Mouse (Mus musculus): ENCODE measurements around the gene Tas2r143. TPM values are rescaled to one million over a fixed set of nuclear protein-coding genes. Genes with fewer than 3 reads are reported as not detected.

Tas2r143 gene
- polyA plus RNA-seq, 1 experiment from 2014 or later = not detected

DNA sequence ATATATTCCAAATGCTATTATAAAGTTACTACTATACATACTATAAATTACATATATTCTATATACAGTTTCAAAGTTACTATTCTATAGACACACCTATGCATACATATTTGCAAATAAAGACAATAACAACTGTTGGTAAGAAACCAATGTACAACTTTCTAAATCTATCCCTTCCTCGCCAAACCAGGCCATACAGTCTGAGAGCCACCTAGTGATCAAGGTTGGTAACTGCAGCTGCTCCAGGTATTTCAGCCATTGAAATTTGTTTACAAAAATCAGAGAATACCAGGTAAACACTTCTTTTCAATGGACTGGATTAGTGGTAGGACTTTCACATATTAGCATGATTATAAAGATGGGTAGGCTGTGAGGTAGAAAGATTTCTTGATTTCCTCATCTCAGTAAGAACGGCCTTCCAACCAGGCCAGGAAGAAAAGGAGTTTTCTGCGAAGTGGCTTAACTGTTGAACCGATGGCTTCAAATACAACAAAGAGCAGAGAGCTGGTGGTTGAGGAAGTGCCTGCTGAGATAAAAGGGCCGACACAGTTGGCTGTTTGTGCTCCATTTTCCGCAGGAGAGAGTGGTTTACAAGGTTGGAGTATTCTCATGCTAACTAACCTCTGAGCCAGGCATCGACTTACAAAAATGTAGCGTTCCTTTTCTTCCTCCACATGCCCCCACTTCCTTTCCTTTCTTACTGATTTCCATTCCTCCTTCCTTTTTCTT is 19.5 kb upstream of the Tas2r143 start:
- Histone ChIP-seq H3K27me3 (replicated peaks; ENCODE audit: control insufficient read depth, insufficient read depth, low read length) (no peaks in the 10 kb centered on the region), H3K9ac (ENCODE audit: low read depth, low read length) (no peak overlapping the region), H3K4me2 (ENCODE audit: low read depth, low read length) (peak overlapping the region; percentile 11; the same call in 1 of the 2 replicates), H3K27ac (replicated peaks; ENCODE audit: low read depth, low read length) (no peak overlapping the region), H3K9me3 (ENCODE audit: control insufficient read depth, low read length) (no peaks in the 10 kb centered on the region), H3K4me1 (ENCODE audit: control insufficient read depth, insufficient read depth, low read length) (no peaks in the 10 kb centered on the region), H3K4me3 (ENCODE audit: low read depth, low read length) (no peak overlapping the region), H3K36me3 (ENCODE audit: control insufficient read depth, insufficient read depth, low read length) (no peaks in the 10 kb centered on the region)
- ATAC-seq (ENCODE audit: low read depth) (no peak), DNase-seq (ENCODE audit: low spot score) (peak; percentile 45)
- WGBS = 8% methylated on average over 8 of the region's 8 CpGs

- DNase-seq (ENCODE audit: low spot score) = no peak
- no peaks in the 10 kb centered on the region for H3K36me3 ChIP-seq (ENCODE audit: control insufficient read depth, insufficient read depth, low read length)
- no peaks in the 10 kb centered on the region for H3K27me3 ChIP-seq (replicated peaks; ENCODE audit: control insufficient read depth, insufficient read depth, low read length)
- H3K27ac ChIP-seq (replicated peaks; ENCODE audit: low read depth, low read length) = peak overlapping the region; percentile 47; the same call in 1 of the 2 replicates
- H3K9me3 ChIP-seq (ENCODE audit: control insufficient read depth, low read length) = no peaks in the 10 kb centered on the region
- no peaks in the 10 kb centered on the region for H3K4me1 ChIP-seq (ENCODE audit: control insufficient read depth, insufficient read depth, low read length)
- no peak overlapping the region for H3K4me3 ChIP-seq (ENCODE audit: low read depth, low read length)
- H3K4me2 ChIP-seq (ENCODE audit: low read depth, low read length) = no peak overlapping the region
- H3K9ac ChIP-seq (ENCODE audit: low read depth, low read length) = no peak overlapping the region
- ATAC-seq (ENCODE audit: low read depth) = no peak
- 34% methylated on average over 2 of the region's 2 CpGs for WGBS
These were observed 18.8 kb upstream of the Tas2r143 start for GRCm38 (mm10) chr6:42381221-42381620.

- H3K4me3 ChIP-seq (ENCODE audit: low read depth, low read length) = no peak overlapping the region
- H3K27me3 ChIP-seq (replicated peaks; ENCODE audit: control insufficient read depth, insufficient read depth, low read length) = no peaks in the 10 kb centered on the region
- H3K4me1 ChIP-seq (ENCODE audit: control insufficient read depth, insufficient read depth, low read length) = no peaks in the 10 kb centered on the region
- H3K9me3 ChIP-seq (ENCODE audit: control insufficient read depth, low read length) = no peaks in the 10 kb centered on the region
- H3K4me2 ChIP-seq (ENCODE audit: low read depth, low read length) = no peak overlapping the region
- WGBS = 47% methylated on average over 9 of the region's 9 CpGs
- H3K27ac ChIP-seq (replicated peaks; ENCODE audit: low read depth, low read length) = peak overlapping the region; percentile 47; the same call in 1 of the 2 replicates
- DNase-seq (ENCODE audit: low spot score) (peak; percentile 33), ATAC-seq (ENCODE audit: low read depth) (peak; percentile 35; the same call in 1 of the 2 replicates)
- no peaks in the 10 kb centered on the region for H3K36me3 ChIP-seq (ENCODE audit: control insufficient read depth, insufficient read depth, low read length)
- H3K9ac ChIP-seq (ENCODE audit: low read depth, low read length) = no peak overlapping the region
These were observed 18.1 kb upstream of the Tas2r143 start for GRCm38 (mm10) chr6:42381916-42382381.

DNA sequence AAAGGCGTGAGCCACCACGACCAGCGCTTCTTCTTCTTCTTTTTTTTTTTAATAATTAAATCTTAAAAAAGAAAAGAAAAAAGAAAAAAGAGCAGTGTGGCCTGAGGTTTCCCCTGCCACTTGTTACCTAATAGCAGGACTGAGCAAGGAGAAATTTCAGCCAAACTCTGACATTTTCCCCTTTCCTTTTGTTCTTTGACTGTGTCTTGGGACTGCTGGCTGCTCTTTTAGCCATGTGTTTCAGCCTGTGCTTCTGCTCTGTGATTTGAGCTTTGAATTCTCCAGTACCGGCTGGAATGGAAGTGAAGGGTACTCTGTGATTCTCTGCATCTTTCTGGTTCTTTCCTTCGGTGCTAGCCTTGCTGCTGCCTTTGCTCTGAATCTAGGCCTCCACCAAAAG is 16.7 kb upstream of the Tas2r143 start:
- DNase-seq (ENCODE audit: low spot score) (no peak), ATAC-seq (ENCODE audit: low read depth) (no peak)
- Histone ChIP-seq H3K9ac (ENCODE audit: low read depth, low read length) (no peak overlapping the region), H3K27ac (replicated peaks; ENCODE audit: low read depth, low read length) (no peak overlapping the region), H3K4me3 (ENCODE audit: low read depth, low read length) (no peak overlapping the region), H3K9me3 (ENCODE audit: control insufficient read depth, low read length) (no peaks in the 10 kb centered on the region), H3K4me2 (ENCODE audit: low read depth, low read length) (no peak overlapping the region), H3K27me3 (replicated peaks; ENCODE audit: control insufficient read depth, insufficient read depth, low read length) (no peaks in the 10 kb centered on the region), H3K36me3 (ENCODE audit: control insufficient read depth, insufficient read depth, low read length) (no peaks in the 10 kb centered on the region), H3K4me1 (ENCODE audit: control insufficient read depth, insufficient read depth, low read length) (no peaks in the 10 kb centered on the region)
- 84% methylated on average over 5 of the region's 5 CpGs for WGBS

- WGBS = 67% methylated on average over 4 of the region's 4 CpGs
- Histone ChIP-seq H3K9me3 (ENCODE audit: control insufficient read depth, low read length) (no peaks in the 10 kb centered on the region), H3K4me1 (ENCODE audit: control insufficient read depth, insufficient read depth, low read length) (no peaks in the 10 kb centered on the region), H3K36me3 (ENCODE audit: control insufficient read depth, insufficient read depth, low read length) (no peaks in the 10 kb centered on the region), H3K9ac (ENCODE audit: low read depth, low read length) (no peak overlapping the region), H3K27ac (replicated peaks; ENCODE audit: low read depth, low read length) (no peak overlapping the region), H3K27me3 (replicated peaks; ENCODE audit: control insufficient read depth, insufficient read depth, low read length) (no peaks in the 10 kb centered on the region), H3K4me3 (ENCODE audit: low read depth, low read length) (no peak overlapping the region), H3K4me2 (ENCODE audit: low read depth, low read length) (no peak overlapping the region)
- ATAC-seq (ENCODE audit: low read depth) = peak; percentile 86; the same call in 1 of the 2 replicates
- peak; percentile 66 for DNase-seq (ENCODE audit: low spot score)
These were observed 14.4 kb upstream of the Tas2r143 start for GRCm38 (mm10) chr6:42385635-42386034.

DNA sequence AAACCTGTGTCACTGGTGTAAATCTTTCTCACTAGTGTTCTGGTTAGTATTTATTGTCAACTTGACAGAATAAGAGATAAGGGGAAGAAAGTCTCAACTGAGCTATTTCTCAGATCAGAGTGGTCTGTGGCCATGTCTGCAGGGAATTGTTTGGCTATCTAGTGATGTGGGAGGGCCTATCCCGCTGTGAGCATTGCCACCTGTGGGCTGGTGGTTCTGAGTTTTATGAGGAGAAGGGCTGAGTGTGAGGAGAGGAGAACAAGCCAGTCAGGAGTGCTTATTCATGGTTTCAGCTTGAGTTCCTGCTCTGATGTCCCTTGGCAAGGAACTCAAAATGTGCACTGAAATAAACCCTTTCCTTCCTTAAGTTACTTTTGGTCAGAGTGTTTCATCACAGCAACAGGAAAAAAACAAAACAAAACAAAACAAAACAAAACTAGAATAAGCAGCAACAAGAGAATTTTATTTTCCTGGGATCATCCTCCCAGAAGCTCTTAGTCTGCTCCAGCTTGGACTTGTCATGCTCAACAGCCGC is 8.2 kb upstream of the Tas2r143 start:
- H3K4me2 ChIP-seq (ENCODE audit: low read depth, low read length) = no peak overlapping the region
- no peak for DNase-seq (ENCODE audit: low spot score)
- no peak for ATAC-seq (ENCODE audit: low read depth)
- no peak overlapping the region for H3K27ac ChIP-seq (replicated peaks; ENCODE audit: low read depth, low read length)
- H3K27me3 ChIP-seq (replicated peaks; ENCODE audit: control insufficient read depth, insufficient read depth, low read length) = no peaks in the 10 kb centered on the region
- H3K4me3 ChIP-seq (ENCODE audit: low read depth, low read length) = no peak overlapping the region
- H3K9ac ChIP-seq (ENCODE audit: low read depth, low read length) = no peak overlapping the region
- WGBS = 40% methylated on average over 2 of the region's 2 CpGs
- no peaks in the 10 kb centered on the region for H3K9me3 ChIP-seq (ENCODE audit: control insufficient read depth, low read length)
- 0 out of 2 replicates have a peak, but pooled peaks cover 4% of the 10 kb centered on the region for H3K4me1 ChIP-seq (ENCODE audit: control insufficient read depth, insufficient read depth, low read length)
- no peaks in the 10 kb centered on the region for H3K36me3 ChIP-seq (ENCODE audit: control insufficient read depth, insufficient read depth, low read length)

DNA sequence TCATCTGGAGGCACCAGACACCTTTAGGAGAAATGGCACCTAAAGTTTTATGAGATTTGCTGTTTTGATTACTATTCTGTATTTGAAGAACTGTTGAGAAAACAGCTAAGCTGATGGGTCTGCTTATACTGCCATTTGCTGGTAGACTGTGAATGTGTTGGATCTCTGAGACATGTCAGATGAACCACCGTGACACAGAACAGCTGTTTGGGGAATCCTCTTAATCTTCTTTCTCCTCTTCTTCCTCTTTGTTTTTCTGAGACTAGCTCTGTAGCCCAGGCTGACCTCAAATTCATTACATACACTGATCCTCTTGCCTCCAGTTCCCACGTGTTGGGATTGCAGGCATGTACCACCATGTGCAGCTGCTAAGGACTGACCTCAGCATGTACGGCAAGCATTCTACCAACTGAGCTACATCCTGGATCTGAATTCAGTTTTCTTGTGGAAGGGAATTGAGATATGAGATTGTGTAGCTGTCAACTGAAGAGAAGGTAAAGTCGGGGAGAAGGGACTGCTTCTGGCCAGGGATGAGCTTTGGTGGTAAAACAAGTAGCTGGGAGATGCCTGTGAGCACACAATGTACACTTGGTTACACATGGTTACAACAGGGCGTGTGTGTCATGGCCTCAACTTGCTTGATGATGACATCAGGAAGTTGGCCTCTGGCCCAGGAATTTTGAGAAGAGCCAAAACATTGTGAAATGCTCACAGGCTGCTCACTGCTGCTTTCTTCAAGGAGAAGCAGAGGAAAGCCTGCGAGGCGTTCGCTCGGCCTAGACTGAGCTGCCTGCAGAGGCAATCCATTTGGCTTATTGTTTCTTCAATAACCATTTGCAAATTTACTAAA is 3.9 kb upstream of the Tas2r143 start:
- no peak overlapping the region for H3K4me2 ChIP-seq (ENCODE audit: low read depth, low read length)
- no peak overlapping the region for H3K9ac ChIP-seq (ENCODE audit: low read depth, low read length)
- no peak overlapping the region for H3K27ac ChIP-seq (replicated peaks; ENCODE audit: low read depth, low read length)
- H3K9me3 ChIP-seq (ENCODE audit: control insufficient read depth, low read length) = no peaks in the 10 kb centered on the region
- H3K27me3 ChIP-seq (replicated peaks; ENCODE audit: control insufficient read depth, insufficient read depth, low read length) = no peaks in the 10 kb centered on the region
- H3K4me1 ChIP-seq (ENCODE audit: control insufficient read depth, insufficient read depth, low read length) = 0 out of 2 replicates have a peak, but pooled peaks cover 4% of the 10 kb centered on the region
- 46% methylated on average over 9 of the region's 9 CpGs for WGBS
- no peaks in the 10 kb centered on the region for H3K36me3 ChIP-seq (ENCODE audit: control insufficient read depth, insufficient read depth, low read length)
- DNase-seq (ENCODE audit: low spot score) (peak; percentile 84), ATAC-seq (ENCODE audit: low read depth) (peak; percentile 86)
- no peak overlapping the region for H3K4me3 ChIP-seq (ENCODE audit: low read depth, low read length)

DNA sequence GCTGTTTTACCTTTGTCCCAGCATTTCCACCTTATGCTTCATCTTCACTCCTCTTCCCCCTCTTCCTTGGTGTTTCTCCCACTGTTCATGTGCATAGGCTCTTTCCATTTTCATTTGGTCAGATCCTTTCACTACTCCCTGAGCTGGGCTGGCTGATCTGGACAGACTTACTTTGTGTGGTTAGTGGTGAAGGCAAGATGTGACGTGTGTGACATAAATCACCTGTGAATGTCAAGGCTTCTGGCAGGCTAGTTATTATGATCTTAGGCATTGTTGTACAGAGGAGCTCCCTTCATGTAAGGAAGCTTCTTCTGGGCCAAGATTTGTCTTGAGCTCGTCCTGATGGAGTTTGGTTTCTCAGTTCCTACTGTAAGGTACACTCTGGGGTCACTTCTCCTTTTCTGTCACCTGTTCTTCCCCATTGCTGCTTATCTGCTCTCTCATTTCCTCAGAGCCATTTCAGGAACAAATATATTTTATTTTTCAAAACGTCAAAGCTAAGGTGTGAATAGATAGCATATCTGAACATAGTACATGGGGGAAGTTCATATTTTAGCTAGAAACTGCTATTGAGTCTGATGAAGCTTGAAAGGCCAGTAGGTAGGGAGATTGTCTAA is 2.9 kb upstream of the Tas2r143 start:
- Histone ChIP-seq H3K4me3 (ENCODE audit: low read depth, low read length) (no peak overlapping the region), H3K9me3 (ENCODE audit: control insufficient read depth, low read length) (no peaks in the 10 kb centered on the region), H3K4me2 (ENCODE audit: low read depth, low read length) (no peak overlapping the region), H3K27ac (replicated peaks; ENCODE audit: low read depth, low read length) (no peak overlapping the region), H3K9ac (ENCODE audit: low read depth, low read length) (no peak overlapping the region), H3K36me3 (ENCODE audit: control insufficient read depth, insufficient read depth, low read length) (no peaks in the 10 kb centered on the region), H3K4me1 (ENCODE audit: control insufficient read depth, insufficient read depth, low read length) (0 out of 2 replicates have a peak, but pooled peaks cover 4% of the 10 kb centered on the region), H3K27me3 (replicated peaks; ENCODE audit: control insufficient read depth, insufficient read depth, low read length) (no peaks in the 10 kb centered on the region)
- WGBS = 80% methylated on average over 3 of the region's 3 CpGs
- no peak for ATAC-seq (ENCODE audit: low read depth)
- DNase-seq (ENCODE audit: low spot score) = no peak

All from embryonic facial prominence, embryonic 14.5 days (tissue).